Mouse (Mus musculus) stomach, postnatal 0 days (tissue): Measurements from ENCODE around the gene Ankrd17. TPM values are rescaled to one million over a fixed set of nuclear protein-coding genes. Genes with fewer than 3 reads are reported as not detected.

Experiments used
- ATAC-seq: fragments of 200-750 bp; cut with Nextera tagmentation; 2 replicates; pipeline ENCODE4 v1.8.0; 2017; ENCODE audit not compliant: low FRiP score, low TSS enrichment
- DNase-seq: peaks from one replicate; pipeline ENCODE4 v3.0.0-alpha.2; 2016; ENCODE audit warnings: low spot score
- H3K27ac ChIP-seq: fragments of 300-500 bp; sonication (generic); replicated peaks from 2 replicates; pipeline ENCODE4 v1.5.1; 2014; ENCODE audit warnings: mild to moderate bottlenecking, control low read depth
- H3K27me3 ChIP-seq: fragments of 300-500 bp; sonication (generic); 2 replicates; pipeline ENCODE4 v1.6.1; 2014; ENCODE audit warnings: low read length; ENCODE audit not compliant: control insufficient read depth, insufficient read depth
- H3K36me3 ChIP-seq: fragments of 300-500 bp; sonication (generic); 2 replicates; pipeline ENCODE4 v1.6.1; 2014; ENCODE audit warnings: low read length, mixed read lengths; ENCODE audit not compliant: control insufficient read depth, insufficient read depth
- H3K4me1 ChIP-seq: fragments of 300-500 bp; sonication (generic); replicated peaks from 2 replicates; pipeline ENCODE4 v1.6.1; 2014; ENCODE audit warnings: antibody characterized with exemption; ENCODE audit not compliant: control insufficient read depth, insufficient read depth
- H3K4me2 ChIP-seq: fragments of 300-500 bp; sonication (generic); replicated peaks from 2 replicates; pipeline ENCODE4 v1.6.1; 2014; ENCODE audit warnings: low read depth, mild to moderate bottlenecking, control low read depth, moderate library complexity
- H3K4me3 ChIP-seq: fragments of 300-500 bp; sonication (generic); 2 replicates; pipeline ENCODE4 v1.5.1; 2014; ENCODE audit warnings: low read depth, low read length, control low read depth
- H3K9ac ChIP-seq: fragments of 300-500 bp; sonication (generic); 2 replicates; pipeline ENCODE4 v1.6.1; 2014; ENCODE audit warnings: mild to moderate bottlenecking, low read length, control low read depth, mixed read lengths
- H3K9me3 ChIP-seq: fragments of 300-500 bp; sonication (generic); 2 replicates; pipeline ENCODE4 v1.6.1; 2016; ENCODE audit warnings: low read length; ENCODE audit not compliant: control insufficient read depth
- CTCF ChIP-seq: IDR thresholded peaks from 2 replicates; pipeline ENCODE4 v1.5.1; 2016; ENCODE audit warnings: antibody characterized with exemption, low read depth, mild to moderate bottlenecking, moderate library complexity
- EP300 ChIP-seq: optimal IDR thresholded peaks from 2 replicates; pipeline ENCODE3; 2016; ENCODE audit warnings: antibody characterized with exemption
- WGBS: fragments of 180-500 bp; shearing (Covaris S2); extraction: QIAGEN DNeasy Blood & Tissue Kit; methylation state at CpG from one replicate; pipeline ENCODE4 v1.1.7; 2014; 5-methylcytosine and 5-hydroxymethylcytosine counted together
- polyA plus RNA-seq: library from polyadenylated mRNA; unstranded; fragments of >200 nt; fragmentation: Nextera tagmentation; extraction: Ambion mirVana; gene quantifications from 2 replicates; pipeline ENCODE4 v1.2.1, GENCODE M21; 2015

Ankrd17 gene
- polyA plus RNA-seq, result 12.5 and 12.9 TPM in 2 replicates

DNA sequence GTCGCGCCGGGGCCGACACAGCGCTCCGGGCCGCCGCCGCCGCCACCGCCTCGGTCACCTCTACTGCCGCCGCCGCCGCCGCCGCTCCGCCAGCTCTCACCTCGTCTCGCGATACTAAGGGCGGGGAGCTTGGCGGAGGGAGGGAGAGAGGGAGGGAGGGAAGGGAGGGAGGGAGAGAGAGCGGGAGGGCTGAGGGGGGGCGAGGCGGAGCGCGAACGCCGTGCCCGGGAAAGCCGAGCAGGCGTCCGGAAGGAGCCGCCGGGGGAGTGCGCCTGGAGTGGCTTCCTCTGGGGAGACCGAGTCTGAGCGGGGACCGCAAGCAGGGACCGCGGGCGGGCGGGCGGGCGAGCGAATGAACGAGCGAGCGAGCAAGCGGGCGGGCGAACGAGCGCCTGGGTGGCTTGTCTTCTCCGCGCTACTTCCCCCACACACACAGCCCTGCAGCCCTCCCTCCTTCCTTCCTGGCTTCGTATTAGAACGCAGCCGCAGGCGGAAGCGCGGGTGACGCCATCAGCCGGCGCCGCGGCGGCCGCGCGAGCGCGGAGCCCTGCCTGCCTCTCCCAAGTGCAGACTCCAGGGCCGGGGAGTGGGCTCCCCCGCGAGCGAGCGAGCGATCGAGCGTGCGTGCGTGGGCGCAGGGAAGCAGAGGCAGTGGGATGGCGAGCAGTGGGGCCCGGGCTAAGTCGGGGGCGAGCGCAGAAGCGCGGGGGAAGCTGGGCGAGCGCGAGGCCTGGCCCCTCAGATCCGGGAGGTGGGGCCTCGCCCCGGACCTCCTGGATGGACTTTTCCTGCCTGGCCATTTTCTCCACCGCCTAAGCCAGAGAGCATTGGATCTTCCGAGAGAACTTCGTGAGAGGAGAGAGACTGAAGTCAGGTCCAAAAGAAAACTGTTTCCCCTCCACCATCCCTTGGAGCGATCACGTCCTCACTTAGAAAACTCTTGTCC lies at the start of gene Ankrd17:
TSS of gene Ankrd17 (minus strand) at position 457 of the 946 bp plus-strand sequence.
- Histone ChIP-seq H3K4me1 (no peaks in the 10 kb centered on the region), H3K9me3 (no peaks in the 10 kb centered on the region), H3K9ac (peak within 1 kb of the TSS; percentile 99), H3K4me2 (peak within 1 kb of the TSS; percentile 72), H3K27me3 (no peaks in the 10 kb centered on the region), H3K36me3 (no peaks in the 10 kb centered on the region), H3K4me3 (peak within 1 kb of the TSS; percentile 84), H3K27ac (peak within 1 kb of the TSS; percentile 100)
- DNase-seq (peak; percentile 93), ATAC-seq (peak; percentile 94)
- WGBS, result under 1% methylated on average over 58 of the region's 104 CpGs
- no peak for TF ChIP-seq EP300
- TF ChIP-seq CTCF, result no peak

DNA sequence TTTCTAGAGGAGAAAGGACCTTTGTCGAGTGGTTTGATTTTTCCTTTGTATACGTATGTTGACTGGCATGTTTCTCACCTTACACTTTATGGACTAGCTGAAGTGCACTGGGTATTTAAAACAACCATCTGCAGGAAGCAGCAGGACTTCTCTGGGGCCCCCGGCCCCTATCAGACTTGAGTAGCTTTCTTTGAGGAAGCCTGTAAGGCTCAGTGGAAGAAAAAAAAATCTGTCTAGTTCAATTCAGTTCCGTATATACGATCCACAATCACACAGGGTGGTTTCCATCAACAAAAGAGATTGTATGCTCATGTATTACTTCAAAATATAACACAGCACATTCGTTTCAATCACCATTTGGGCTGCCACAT lies 48.5 kb upstream of the Ankrd17 start:
- H3K36me3 ChIP-seq, result no peaks in the 10 kb centered on the region
- no peak overlapping the region for H3K4me3 ChIP-seq
- no peak overlapping the region for H3K27ac ChIP-seq
- H3K4me1 ChIP-seq, result no peaks in the 10 kb centered on the region
- TF ChIP-seq CTCF (no peak), EP300 (no peak)
- DNase-seq (no peak), ATAC-seq (no peak)
- no peaks in the 10 kb centered on the region for H3K9me3 ChIP-seq
- H3K9ac ChIP-seq, result no peak overlapping the region
- H3K4me2 ChIP-seq, result no peak overlapping the region
- 19% methylated on average over 6 of the region's 6 CpGs for WGBS
- no peaks in the 10 kb centered on the region for H3K27me3 ChIP-seq

- Histone ChIP-seq H3K9ac (no peak overlapping the region), H3K9me3 (no peaks in the 10 kb centered on the region), H3K36me3 (no peaks in the 10 kb centered on the region), H3K27ac (no peak overlapping the region), H3K4me2 (no peak overlapping the region), H3K27me3 (no peaks in the 10 kb centered on the region), H3K4me1 (no peaks in the 10 kb centered on the region), H3K4me3 (no peak overlapping the region)
- no peak for TF ChIP-seq CTCF
- TF ChIP-seq EP300, result no peak
- WGBS, result 59% methylated on average over 8 of the region's 8 CpGs
- DNase-seq (no peak), ATAC-seq (no peak)
These were observed 48.0 kb upstream of the Ankrd17 start for GRCm38 (mm10) chr5:90414142-90414924.

GRCm38 (mm10) chr5:90405210-90405609 lies 38.8 kb upstream of the Ankrd17 start:
- Histone ChIP-seq H3K27ac (no peak overlapping the region), H3K4me1 (no peaks in the 10 kb centered on the region), H3K9ac (no peak overlapping the region), H3K36me3 (no peaks in the 10 kb centered on the region), H3K4me2 (no peak overlapping the region), H3K9me3 (no peaks in the 10 kb centered on the region), H3K27me3 (no peaks in the 10 kb centered on the region), H3K4me3 (no peak overlapping the region)
- TF ChIP-seq EP300 (no peak), CTCF (peak; percentile 82)
- WGBS, result 66% methylated on average over 4 of the region's 4 CpGs
- ATAC-seq (no peak; the same call in 1 of the 2 replicates), DNase-seq (peak; percentile 36)

DNA sequence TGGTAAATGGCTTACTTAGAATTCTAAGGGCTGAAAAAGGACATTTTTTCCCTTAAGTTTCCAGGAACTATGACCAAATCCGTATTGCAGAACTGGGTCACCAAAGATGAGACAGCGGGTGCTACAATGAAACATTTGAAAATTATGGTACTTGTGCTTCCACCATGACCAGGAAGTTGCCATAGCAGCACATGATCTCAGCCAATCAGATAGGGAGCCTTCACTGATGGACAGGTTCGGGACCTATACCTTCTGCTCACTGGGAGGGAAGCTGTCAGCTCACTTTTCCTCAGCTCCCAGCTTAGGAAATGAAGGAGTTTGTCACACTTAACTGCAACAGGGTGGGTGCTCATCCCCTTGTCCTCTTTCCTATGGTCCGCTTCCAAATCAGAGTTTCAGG lies 30.4 kb upstream of the Ankrd17 start:
- ATAC-seq, result no peak
- no peak for TF ChIP-seq CTCF
- no peak for TF ChIP-seq EP300
- WGBS, result 84% methylated on average over 4 of the region's 4 CpGs

GRCm38 (mm10) chr5:90394322-90394721 lies 27.9 kb upstream of the Ankrd17 start:
- no peak overlapping the region for H3K4me3 ChIP-seq
- H3K27ac ChIP-seq, result no peak overlapping the region
- H3K9me3 ChIP-seq, result no peaks in the 10 kb centered on the region
- DNase-seq (no peak), ATAC-seq (no peak)
- H3K9ac ChIP-seq, result no peak overlapping the region
- no peaks in the 10 kb centered on the region for H3K4me1 ChIP-seq
- TF ChIP-seq CTCF (peak; percentile 10; the same call in 1 of the 2 replicates), EP300 (no peak)
- H3K4me2 ChIP-seq, result no peak overlapping the region
- no peaks in the 10 kb centered on the region for H3K27me3 ChIP-seq
- H3K36me3 ChIP-seq, result no peaks in the 10 kb centered on the region
- WGBS, result 69% methylated on average over 4 of the region's 4 CpGs

More for the DNA sequence above, 30.4 kb upstream of the Ankrd17 start:
- no peak overlapping the region for H3K4me2 ChIP-seq
- DNase-seq, result no peak
- no peaks in the 10 kb centered on the region for H3K9me3 ChIP-seq
- H3K27me3 ChIP-seq, result no peaks in the 10 kb centered on the region
- H3K27ac ChIP-seq, result no peak overlapping the region
- H3K36me3 ChIP-seq, result no peaks in the 10 kb centered on the region
- H3K9ac ChIP-seq, result no peak overlapping the region
- no peak overlapping the region for H3K4me3 ChIP-seq
- no peaks in the 10 kb centered on the region for H3K4me1 ChIP-seq
